Mouse (Mus musculus) MEL (cell line): ENCODE measurements at regions not wholly inside any gene's neighbourhood (a gene's known extent, or its start where the extent isn't known, plus 50 kb on each side); places are given as distances from the start of the nearest gene placed in this dataset.

Experiments used
- DNase-seq: peaks from one replicate; pipeline ENCODE4 v3.0.0; 2011; ENCODE audit warnings: low read depth, low spot score
- H3K27ac ChIP-seq: 2 replicates; pipeline ENCODE4 v1.5.1; 2012; ENCODE audit warnings: low read depth, mild to moderate bottlenecking, control low read depth, low read length, moderate library complexity; ENCODE audit not compliant: control insufficient read depth
- H3K27me3 ChIP-seq, 2 experiments: fragments of 150-350 bp in 1 of 2; sonication (generic) in 1 of 2; 2 replicates each; pipeline ENCODE4 v1.6.1; 2012; ENCODE audit warnings: low read length in 2 of 2, mild to moderate bottlenecking in 2 of 2, improper control_type of control experiment in 1 of 2, moderate library complexity in 1 of 2; ENCODE audit not compliant: insufficient read depth in 2 of 2, control insufficient read depth in 1 of 2
- H3K36me3 ChIP-seq, 2 experiments: 2 replicates each; pipeline ENCODE4 v1.6.1; 2012 to 2014; ENCODE audit warnings: low read length in 2 of 2, improper control_type of control experiment in 1 of 2, inconsistent platforms in 1 of 2, mild to moderate bottlenecking in 1 of 2; ENCODE audit not compliant: insufficient read depth in 2 of 2, control insufficient read depth in 1 of 2
- H3K4me1 ChIP-seq, 2 experiments: fragments of 150-350 bp in 1 of 2; sonication (generic) in 1 of 2; 2 replicates each; pipeline ENCODE4 v1.6.1; 2012; ENCODE audit warnings: low read length in 2 of 2, improper control_type of control experiment in 1 of 2, mild to moderate bottlenecking in 1 of 2; ENCODE audit not compliant: insufficient read depth in 2 of 2, control insufficient read depth in 1 of 2
- H3K4me3 ChIP-seq, 2 experiments: fragments of 150-350 bp in 1 of 2; sonication (generic) in 1 of 2; 2 replicates each; pipeline ENCODE4 v1.5.1; 2012; ENCODE audit warnings: low read depth in 2 of 2, low read length in 2 of 2, mild to moderate bottlenecking in 2 of 2, moderate library complexity in 2 of 2, control low read depth in 1 of 2, improper control_type of control experiment in 1 of 2; ENCODE audit not compliant: control insufficient read depth in 1 of 2, insufficient read depth in 1 of 2
- H3K79me2 ChIP-seq: 2 replicates; pipeline ENCODE4 v1.6.1; 2012; ENCODE audit warnings: mild to moderate bottlenecking, low read length, moderate library complexity; ENCODE audit not compliant: control insufficient read depth, poor library complexity, insufficient read depth
- H3K9ac ChIP-seq: 2 replicates; pipeline ENCODE4 v1.6.1; 2012; ENCODE audit warnings: low read depth, mild to moderate bottlenecking, control low read depth, low read length, moderate library complexity; ENCODE audit not compliant: control insufficient read depth, poor library complexity, severe bottlenecking
- H3K9me3 ChIP-seq: fragments of 150-350 bp; sonication (generic); replicated peaks from 2 replicates; pipeline ENCODE4 v1.6.1; 2012; ENCODE audit warnings: mild to moderate bottlenecking, low read length, improper control_type of control experiment, moderate library complexity; ENCODE audit not compliant: insufficient read depth
- CTCF ChIP-seq, 3 experiments: IDR thresholded peaks in 2 of 3; conservative IDR thresholded peaks in 1 of 3; 2 replicates each; pipeline ENCODE4 v1.5.1; 2011 to 2012; ENCODE audit warnings: low read length in 3 of 3, low read depth in 2 of 3, mild to moderate bottlenecking in 2 of 3, improper control_type of control experiment in 1 of 3, inconsistent platforms in 1 of 3, mixed read lengths in 1 of 3, moderate library complexity in 1 of 3; ENCODE audit not compliant: control insufficient read depth in 1 of 3, insufficient read depth in 1 of 3, poor library complexity in 1 of 3, severe bottlenecking in 1 of 3
- E2F4 ChIP-seq: IDR thresholded peaks from 2 replicates; pipeline ENCODE4 v1.6.1; 2011; ENCODE audit warnings: low read depth, low read length, improper control_type of control experiment, borderline replicate concordance
- EP300 ChIP-seq, 2 experiments: IDR thresholded peaks; 2 replicates each; pipeline ENCODE4 v1.6.1; 2011; ENCODE audit warnings: improper control_type of control experiment in 2 of 2, low read length in 2 of 2, low read depth in 1 of 2, mild to moderate bottlenecking in 1 of 2
- GATA1 ChIP-seq: IDR thresholded peaks from 2 replicates; pipeline ENCODE4 v1.6.1; 2011; ENCODE audit warnings: low read depth, low read length, improper control_type of control experiment
- KAT2A ChIP-seq: conservative IDR thresholded peaks from 2 replicates; pipeline ENCODE4 v1.6.1; 2012; ENCODE audit warnings: low read depth, low read length, improper control_type of control experiment, inconsistent platforms
- MAFK ChIP-seq: IDR thresholded peaks from 2 replicates; pipeline ENCODE4 v1.6.1; 2011; ENCODE audit warnings: low read depth, mild to moderate bottlenecking, low read length, improper control_type of control experiment, borderline replicate concordance
- MAZ ChIP-seq: IDR thresholded peaks from 2 replicates; pipeline ENCODE4 v1.6.1; 2012; ENCODE audit warnings: low read depth, mild to moderate bottlenecking, inconsistent platforms, low read length, improper control_type of control experiment
- MEF2A ChIP-seq: IDR thresholded peaks from 2 replicates; pipeline ENCODE4 v1.6.1; 2014; ENCODE audit warnings: low read depth, mild to moderate bottlenecking, inconsistent platforms, low read length, improper control_type of control experiment; ENCODE audit not compliant: poor library complexity, insufficient replicate concordance, severe bottlenecking; ENCODE audit errors: extremely low read depth
- MYB ChIP-seq: IDR thresholded peaks from 2 replicates; pipeline ENCODE4 v1.6.1; 2011; ENCODE audit warnings: mild to moderate bottlenecking, low read depth, low read length, improper control_type of control experiment
- POLR2AphosphoS2 ChIP-seq: IDR thresholded peaks from 2 replicates; pipeline ENCODE4 v1.6.1; 2011; ENCODE audit warnings: low read length, improper control_type of control experiment
- POLR2AphosphoS5 ChIP-seq: IDR thresholded peaks from 2 replicates; pipeline ENCODE4 v1.6.1; 2012; ENCODE audit warnings: low read depth, borderline replicate concordance, mild to moderate bottlenecking, inconsistent platforms, low read length, moderate library complexity, mixed read lengths
- RCOR1 ChIP-seq: IDR thresholded peaks from 2 replicates; pipeline ENCODE4 v1.6.1; 2012; ENCODE audit warnings: low read depth, mild to moderate bottlenecking, inconsistent platforms, low read length, improper control_type of control experiment
- TAL1 ChIP-seq: IDR thresholded peaks from 2 replicates; pipeline ENCODE4 v1.6.1; 2012; ENCODE audit warnings: mild to moderate bottlenecking, inconsistent platforms, low read length, moderate library complexity, mixed read lengths
- USF2 ChIP-seq, 2 experiments: IDR thresholded peaks; 2 replicates each; pipeline ENCODE4 v1.6.1; 2011 to 2012; ENCODE audit warnings: improper control_type of control experiment in 2 of 2, low read length in 2 of 2, borderline replicate concordance in 1 of 2, inconsistent platforms in 1 of 2, low read depth in 1 of 2, mild to moderate bottlenecking in 1 of 2; ENCODE audit not compliant: insufficient read depth in 1 of 2
- ZC3H11A ChIP-seq: IDR thresholded peaks from 2 replicates; pipeline ENCODE4 v1.6.1; 2012; ENCODE audit warnings: low read depth, mild to moderate bottlenecking, inconsistent platforms, low read length, improper control_type of control experiment
- ZMIZ1 ChIP-seq: IDR thresholded peaks from 2 replicates; pipeline ENCODE4 v1.6.1; 2012; ENCODE audit warnings: low read depth, mild to moderate bottlenecking, inconsistent platforms, low read length, improper control_type of control experiment, moderate library complexity

DNA sequence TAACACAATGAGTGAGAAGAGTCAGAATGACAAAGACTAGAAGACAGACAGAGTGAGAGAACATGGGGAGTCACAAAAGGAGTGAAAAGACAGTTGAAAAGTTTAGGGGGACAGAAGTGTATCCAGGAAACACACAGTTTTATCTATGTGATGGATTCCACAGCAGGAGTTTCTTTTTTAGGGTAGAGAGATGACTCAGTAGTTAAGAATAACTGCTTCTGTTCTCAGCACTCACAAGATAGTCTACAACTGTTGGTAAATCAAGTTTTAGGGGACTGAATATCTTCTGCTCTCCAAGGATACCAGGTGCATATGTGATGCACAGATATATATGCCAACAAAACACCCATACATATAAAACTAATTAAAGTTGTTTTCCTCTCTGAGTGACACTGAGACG lies 210.7 kb downstream of the Hace1 start:
- TF ChIP-seq MEF2A (no peak), MAZ (no peak), KAT2A (no peak), POLR2AphosphoS5 (no peak), USF2 (IDR thresholded peaks at IDR 0.05; ENCODE audit: borderline replicate concordance in 1 of 2, insufficient read depth in 1 of 2, low read depth in 1 of 2, low read length in 2 of 2) (no peak), RCOR1 (no peak), EP300 (IDR thresholded peaks at IDR 0.05; ENCODE audit: low read depth in 1 of 2, low read length in 2 of 2) (no peak), TAL1 (no peak), E2F4 (no peak), MAFK (no peak)
- TF ChIP-seq, all 39 proteins: peak for 0
- Histone ChIP-seq H3K27me3 (no peaks in the 10 kb centered on the region), H3K36me3 (no peaks in the 10 kb centered on the region), H3K9me3 (no peaks in the 10 kb centered on the region), H3K27ac (no peak overlapping the region), H3K79me2 (no peaks in the 10 kb centered on the region), H3K4me1 (no peaks in the 10 kb centered on the region), H3K4me3 (no peak overlapping the region), H3K9ac (no peak overlapping the region)
- no peak for DNase-seq

DNA sequence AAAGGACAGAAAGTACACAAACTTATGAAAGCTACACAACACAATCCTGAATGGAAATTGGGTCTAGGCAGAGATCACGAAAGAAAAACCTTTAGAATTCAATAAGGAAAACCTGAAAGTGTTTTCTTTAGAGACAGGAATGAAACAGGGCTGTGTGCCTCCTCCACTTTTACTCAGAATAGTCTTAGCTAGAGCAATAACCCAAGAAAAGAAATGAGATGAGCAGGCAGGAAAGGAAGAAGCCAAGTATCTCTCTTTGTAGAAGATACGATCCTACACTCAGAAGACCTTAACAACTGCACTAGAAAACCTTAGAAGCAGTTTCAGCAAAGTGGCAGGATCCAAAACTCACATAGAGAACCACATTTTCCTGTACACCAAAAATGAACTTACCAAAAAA lies 218.0 kb downstream of the Hace1 start:
- Histone ChIP-seq H3K4me3 (no peak overlapping the region), H3K27ac (no peak overlapping the region), H3K36me3 (no peaks in the 10 kb centered on the region), H3K4me1 (no peaks in the 10 kb centered on the region), H3K9me3 (no peaks in the 10 kb centered on the region), H3K27me3 (no peaks in the 10 kb centered on the region), H3K9ac (no peak overlapping the region), H3K79me2 (no peaks in the 10 kb centered on the region)
- DNase-seq: no peak
- TF ChIP-seq ZMIZ1 (no peak), GATA1 (no peak), POLR2AphosphoS2 (no peak), ZC3H11A (no peak), USF2 (IDR thresholded peaks at IDR 0.05; ENCODE audit: borderline replicate concordance in 1 of 2, insufficient read depth in 1 of 2, low read depth in 1 of 2, low read length in 2 of 2) (no peak), MYB (no peak), CTCF (IDR thresholded peaks at IDR 0.05 in 2 of 3, conservative IDR thresholded peaks at IDR 0.05 in 1 of 3; ENCODE audit: control insufficient read depth in 1 of 3, insufficient read depth in 1 of 3, low read depth in 2 of 3, low read length in 3 of 3, poor library complexity in 1 of 3, severe bottlenecking in 1 of 3) (no peak), E2F4 (no peak)
